Mouse (Mus musculus) lung, adult 10 weeks (tissue): ENCODE measurements around the gene Znrd1. TPM values are rescaled to one million over a fixed set of nuclear protein-coding genes. Genes with fewer than 3 reads are reported as not detected.

Experiments used
- polyA plus RNA-seq: library from polyadenylated mRNA; stranded (reverse); fragments of 350-450 nt; fragmentation: Illumina TruSeq; extraction: RNeasy Lipid Tissue Mini Kit (QIAGEN cat#74804); gene quantifications from one replicate; pipeline ENCODE4 v1.2.3, GENCODE M21; 2014; ENCODE audit warnings: low read depth, low replicate concordance; ENCODE audit not compliant: insufficient read depth

Gene Znrd1
- polyA plus RNA-seq: 84.8 TPM

DNA sequence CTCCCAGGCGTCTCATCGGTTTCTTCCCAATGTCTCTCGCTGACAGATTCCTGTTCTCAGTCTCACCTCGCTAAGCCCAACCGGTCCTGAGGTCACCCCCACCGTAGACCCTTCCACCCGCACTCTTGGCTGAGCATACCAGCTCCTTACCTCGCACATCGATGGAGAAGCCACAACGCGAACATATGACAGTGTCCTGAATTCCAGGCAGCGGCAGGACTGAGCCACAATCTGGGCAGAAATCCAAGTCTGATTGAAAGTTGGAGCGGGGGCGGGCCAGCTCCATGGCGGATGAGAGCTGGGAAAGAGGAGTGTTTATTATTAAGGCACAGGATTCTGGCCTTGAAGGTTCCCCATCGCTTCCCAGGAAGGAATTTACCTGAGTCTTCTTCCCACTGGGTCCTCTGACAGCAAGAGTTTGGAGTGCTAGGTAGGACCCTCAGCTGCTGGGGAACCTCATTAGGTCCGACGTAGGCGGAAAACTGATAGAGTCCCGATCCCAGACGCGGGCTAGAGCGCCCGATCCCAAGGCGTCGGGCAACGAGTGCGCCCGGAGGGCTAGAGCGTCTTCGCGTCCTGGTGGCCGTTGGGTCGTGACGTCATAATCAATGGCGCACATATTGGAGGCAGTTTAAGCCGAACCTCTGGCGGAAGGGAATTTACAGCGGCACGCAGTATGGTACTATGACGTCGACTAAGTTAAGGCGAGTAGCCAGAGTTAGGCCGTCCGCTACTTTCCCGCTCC lies at the start of gene Znrd1, which contains the start of gene Znrd1as:
TSS of gene Znrd1 (minus strand) at position 561 of the 745 bp plus-strand sequence.
TSS of gene Znrd1as (plus strand) at position 594 of the 745 bp plus-strand sequence.

DNA sequence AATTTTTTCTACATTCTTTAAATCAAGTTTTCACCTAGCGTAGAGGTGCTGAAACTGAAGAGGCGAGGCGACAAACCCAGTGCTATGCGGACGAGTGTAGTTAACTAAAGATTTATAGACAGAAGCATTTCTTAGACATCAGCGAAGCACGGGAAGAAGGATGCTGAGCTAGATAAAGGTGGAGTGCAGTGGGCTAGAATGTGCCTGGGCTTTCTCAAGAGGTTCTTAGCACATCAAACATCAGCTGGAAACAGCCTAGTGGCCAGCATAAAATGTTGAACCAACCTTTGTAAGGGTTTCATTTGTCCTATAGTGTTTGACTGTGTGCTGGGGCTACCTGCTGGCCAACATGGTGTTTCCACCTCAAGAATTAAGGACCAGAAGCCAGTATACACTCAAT lies 42.5 kb upstream of the Znrd1 start, which contains the start of gene Zfp57:
TSS of gene Zfp57 (plus strand) at position 301 of the 400 bp plus-strand sequence.

DNA sequence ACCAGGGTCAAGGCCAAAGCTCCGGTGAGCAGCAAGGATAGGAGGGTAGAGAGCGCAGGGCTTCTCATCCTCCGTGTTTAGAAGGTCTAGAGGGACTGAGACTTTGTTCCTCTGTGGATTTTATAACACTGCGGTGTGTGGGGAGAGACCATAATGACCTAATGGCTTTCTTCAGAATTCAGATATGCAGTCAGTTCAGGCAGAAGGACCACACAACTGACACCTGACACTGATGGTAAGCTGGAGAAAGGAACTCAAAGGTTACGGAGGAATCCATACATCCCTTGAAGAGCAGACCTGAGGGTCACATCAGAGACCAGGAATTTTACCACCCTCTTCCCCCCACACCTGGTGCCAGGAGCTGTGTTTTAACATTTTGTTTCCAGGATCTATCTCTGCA lies 31.1 kb upstream of the Znrd1 start, which contains the start of gene H2-M5:
TSS of gene H2-M5 (minus strand) at position 101 of the 400 bp plus-strand sequence.

DNA sequence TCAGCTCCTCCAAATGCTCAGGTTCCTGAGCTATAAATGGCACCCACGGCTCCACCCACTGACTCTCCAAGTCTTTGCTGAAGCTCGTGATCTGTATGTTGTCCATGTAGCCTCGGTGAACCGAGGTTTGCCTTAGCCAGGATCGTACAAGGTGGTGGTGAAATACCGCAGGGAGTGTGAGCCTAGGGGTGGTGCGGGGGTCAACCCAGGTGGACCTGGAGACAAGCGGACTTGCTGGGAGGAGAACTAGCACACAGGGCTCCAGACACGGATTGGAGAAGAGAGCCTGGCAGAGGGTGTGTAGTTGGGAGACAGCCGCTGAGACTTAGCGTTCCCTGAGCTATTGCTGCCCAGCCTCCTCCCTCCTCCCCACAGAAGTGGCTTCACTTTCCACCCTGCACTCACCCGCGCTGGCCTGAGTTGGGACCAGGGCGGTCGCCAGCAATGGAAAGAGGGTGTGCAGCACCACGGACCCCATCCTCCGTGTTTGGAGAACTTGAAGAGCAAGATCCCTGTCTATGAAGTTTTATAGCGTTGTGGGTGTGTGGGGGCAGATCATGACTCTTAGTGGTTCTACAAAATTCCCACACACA lies 23.0 kb upstream of the Znrd1 start, which contains the start of gene 2410137M14Rik:
TSS of gene 2410137M14Rik (minus strand) at position 17 of the 593 bp plus-strand sequence.

DNA sequence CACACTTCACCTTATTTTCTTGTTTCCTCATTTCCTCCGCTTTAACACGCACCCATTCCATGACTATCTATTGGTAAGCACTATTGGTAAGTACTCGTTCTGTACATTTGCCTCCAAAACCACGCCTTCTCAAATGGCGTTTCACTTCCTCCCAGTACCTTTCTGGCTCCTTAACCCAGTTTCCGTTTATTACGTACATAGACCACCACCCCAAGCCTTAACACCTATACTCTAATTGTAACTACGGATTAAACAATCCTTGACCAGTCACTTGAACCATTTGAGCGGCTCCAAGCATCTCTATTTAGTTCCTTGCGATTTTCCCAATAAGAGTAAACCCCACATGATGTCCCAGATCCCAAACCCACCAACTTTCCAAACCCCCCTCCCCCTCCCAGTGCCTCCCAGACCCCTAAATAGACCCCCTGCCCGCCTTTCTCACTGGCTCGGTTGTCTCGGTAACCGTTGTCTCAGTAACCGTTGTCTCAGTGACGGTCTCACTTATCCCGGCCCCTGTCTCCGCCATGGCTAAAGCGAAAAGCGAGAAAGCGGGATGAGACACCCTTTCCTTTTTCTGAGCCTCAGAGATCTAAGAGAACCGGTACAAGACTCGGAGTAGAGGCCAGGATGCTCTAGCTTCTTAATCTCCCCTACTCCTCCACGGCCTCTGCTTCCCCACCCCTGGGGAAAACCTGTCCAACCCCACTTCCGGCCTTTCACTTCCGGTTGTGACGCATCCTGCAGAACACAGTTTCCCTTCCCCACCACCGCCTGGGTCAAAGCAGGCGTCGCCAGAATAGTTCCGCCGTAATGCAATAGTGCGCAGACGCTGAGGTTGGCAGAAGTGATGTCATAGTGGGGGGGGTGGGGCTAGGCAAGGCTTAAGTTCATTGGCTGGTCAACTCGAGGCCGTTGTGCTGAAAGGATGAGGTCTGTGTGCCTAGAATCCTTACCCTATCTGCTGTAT lies 7.1 kb downstream of the Znrd1 start, which contains the start of gene Ppp1r11:
TSS of gene Ppp1r11 (minus strand) at position 761 of the 967 bp plus-strand sequence.

DNA sequence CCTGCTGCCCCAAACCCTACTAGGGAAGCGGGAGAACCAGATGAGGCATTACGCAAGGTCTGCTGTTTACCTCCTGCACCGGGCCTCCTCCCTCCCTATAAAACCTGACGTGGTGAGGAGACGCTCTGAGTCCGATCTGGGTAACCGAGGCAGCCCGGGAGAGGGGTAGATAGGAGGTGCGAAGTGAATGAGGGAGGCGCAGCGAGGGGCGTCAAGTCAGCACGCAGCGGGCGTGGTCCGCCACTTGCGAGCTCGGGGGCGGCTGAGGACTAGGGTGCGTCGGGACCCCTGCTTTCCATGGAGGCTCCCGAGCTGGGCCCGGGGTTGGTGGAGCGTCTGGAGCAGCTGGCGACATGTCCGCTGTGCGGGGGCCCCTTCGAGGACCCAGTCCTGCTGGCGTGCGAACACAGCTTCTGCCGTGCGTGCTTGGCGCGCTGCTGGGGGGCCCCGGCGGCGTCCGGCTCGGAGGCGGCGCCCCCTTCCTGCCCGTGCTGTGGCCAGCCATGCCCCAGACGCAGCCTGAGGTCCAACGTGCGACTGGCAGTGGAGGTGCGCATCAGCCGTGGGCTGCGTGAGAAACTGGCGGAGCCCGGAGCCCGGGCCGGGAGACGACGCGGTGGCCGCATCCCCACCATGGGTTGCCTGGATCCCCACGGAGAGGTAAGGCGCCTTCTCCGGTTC lies 15.4 kb downstream of the Znrd1 start, which contains the start of gene Rnf39:
TSS of gene Rnf39 (plus strand) at position 128 of the 681 bp plus-strand sequence.

Other genes with a start within 250 kb of the Znrd1 start
- gene H2-M10.5, start 185.6 kb downstream of the Znrd1 start, polyA plus RNA-seq: not detected
- not detected for gene H2-M10.6, start 146.4 kb downstream of the Znrd1 start, polyA plus RNA-seq
- 21.6 TPM for gene Trim26, start 121.4 kb downstream of the Znrd1 start, polyA plus RNA-seq
- gene Trim15, start 91.3 kb downstream of the Znrd1 start, polyA plus RNA-seq: 0.49 TPM
- 0.20 TPM for gene Trim10, start 89.0 kb downstream of the Znrd1 start, polyA plus RNA-seq
- gene Trim40, start 68.4 kb downstream of the Znrd1 start, polyA plus RNA-seq: 0.18 TPM
- not detected for gene Trim31, start 60.4 kb downstream of the Znrd1 start, polyA plus RNA-seq
- 6.7 TPM for gene Rnf39, start 15.6 kb downstream of the Znrd1 start, polyA plus RNA-seq
- 112 TPM for gene Ppp1r11, start 6.8 kb downstream of the Znrd1 start, polyA plus RNA-seq
- 9.5 TPM for gene Znrd1as, start within 50 bp of the Znrd1 start, polyA plus RNA-seq
- gene 2410137M14Rik, start 22.7 kb upstream of the Znrd1 start, polyA plus RNA-seq: not detected
- gene H2-M5, start 31.0 kb upstream of the Znrd1 start, polyA plus RNA-seq: 0.42 TPM
- gene Zfp57, start 42.6 kb upstream of the Znrd1 start, polyA plus RNA-seq: 7.6 TPM
- not detected for gene Mog, start 64.8 kb upstream of the Znrd1 start, polyA plus RNA-seq
- gene Gabbr1, start 87.4 kb upstream of the Znrd1 start, polyA plus RNA-seq: 13.0 TPM
- not detected for gene Olfr90, start 129.9 kb upstream of the Znrd1 start, polyA plus RNA-seq
- gene Olfr91, start 139.7 kb upstream of the Znrd1 start, polyA plus RNA-seq: not detected
- gene Olfr92, start 161.5 kb upstream of the Znrd1 start, polyA plus RNA-seq: not detected
- not detected for gene Olfr93, start 202.9 kb upstream of the Znrd1 start, polyA plus RNA-seq
- gene Ubd, start 235.3 kb upstream of the Znrd1 start, polyA plus RNA-seq: 0.45 TPM
- not detected for gene Olfr94, start 242.4 kb upstream of the Znrd1 start, polyA plus RNA-seq